Mouse (Mus musculus): ENCODE data around the gene Bag2.
A peak's percentile ranks its signal among the peaks of the same experiment; 100 is the strongest.
"Not testable (repeated sequence)": the region's sequence is repeated elsewhere in the genome, so short reads cannot be mapped to it uniquely, and the experiment has no call there.

The Bag2 gene

DNA sequence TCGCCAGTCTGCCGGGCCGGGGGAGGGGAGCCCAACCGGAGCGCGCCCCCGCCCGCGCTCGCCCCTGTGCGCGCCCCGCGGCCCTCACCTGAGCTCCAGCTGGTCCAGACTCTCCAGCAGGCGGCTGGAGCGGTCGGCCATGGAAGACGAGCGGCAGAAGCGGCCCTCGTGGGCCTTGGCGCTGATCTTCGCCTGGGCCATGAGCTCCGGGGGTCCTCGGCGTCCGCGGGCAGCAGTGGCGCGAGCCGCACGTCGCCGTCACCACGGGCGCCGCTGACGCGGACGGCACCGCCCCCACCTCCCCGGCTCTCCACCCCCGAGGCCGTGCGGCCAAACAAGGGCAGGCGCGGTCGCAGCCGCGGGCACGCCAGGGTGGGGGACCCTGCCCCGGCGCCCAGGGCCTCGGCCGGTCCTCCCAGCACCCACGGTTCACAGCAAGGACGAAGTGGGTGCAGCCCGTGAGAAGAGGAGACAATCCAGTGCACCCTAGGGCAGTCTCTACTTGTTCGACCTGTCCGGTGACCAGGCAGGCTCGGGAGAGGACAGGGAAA is at the start of gene Bag2:
Gene Bag2 (minus strand): TSS at position 305 of the 551 bp plus-strand sequence.
- DNase-seq: peak; percentile 53 to 75

DNA sequence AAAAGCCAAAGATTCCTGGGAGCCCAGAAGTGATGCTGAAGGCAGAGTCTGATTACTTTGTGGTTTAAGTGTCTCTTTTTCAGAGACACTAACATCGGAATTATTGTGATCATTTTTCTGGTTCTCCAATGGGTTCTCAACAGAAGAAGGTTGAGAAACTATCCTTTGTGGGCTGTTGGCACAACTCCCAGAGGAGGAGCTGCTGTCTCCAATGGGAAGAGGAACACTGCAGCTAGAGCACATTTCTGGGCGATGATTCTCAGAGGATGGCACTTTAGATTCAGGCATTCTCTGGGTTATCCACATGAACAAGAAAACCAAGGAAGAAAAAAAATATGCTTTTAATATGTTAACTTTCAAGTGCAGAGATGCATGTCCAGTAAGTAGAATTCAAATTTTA is 45.7 kb upstream of the Bag2 start:
- no peak for DNase-seq

DNA sequence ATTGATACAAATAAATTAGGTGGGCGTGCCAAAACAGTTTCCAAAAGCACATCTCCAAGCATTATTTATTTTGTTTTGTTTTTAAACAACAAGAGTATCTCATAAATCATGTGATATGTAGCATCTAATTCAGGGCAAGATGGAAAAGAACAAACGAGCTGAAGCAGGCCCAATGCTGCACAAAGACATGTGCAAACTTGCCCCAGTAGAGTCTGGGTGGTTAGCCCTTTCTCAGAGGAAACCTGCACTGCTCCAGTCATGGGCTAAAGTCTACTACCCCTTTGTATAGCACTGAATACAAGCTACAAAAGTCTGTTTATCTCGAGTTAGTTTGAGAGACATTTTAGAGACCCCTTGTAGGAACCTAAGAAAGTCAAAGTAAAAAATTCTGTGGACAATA is 42.0 kb upstream of the Bag2 start:
- DNase-seq: no peak

DNA sequence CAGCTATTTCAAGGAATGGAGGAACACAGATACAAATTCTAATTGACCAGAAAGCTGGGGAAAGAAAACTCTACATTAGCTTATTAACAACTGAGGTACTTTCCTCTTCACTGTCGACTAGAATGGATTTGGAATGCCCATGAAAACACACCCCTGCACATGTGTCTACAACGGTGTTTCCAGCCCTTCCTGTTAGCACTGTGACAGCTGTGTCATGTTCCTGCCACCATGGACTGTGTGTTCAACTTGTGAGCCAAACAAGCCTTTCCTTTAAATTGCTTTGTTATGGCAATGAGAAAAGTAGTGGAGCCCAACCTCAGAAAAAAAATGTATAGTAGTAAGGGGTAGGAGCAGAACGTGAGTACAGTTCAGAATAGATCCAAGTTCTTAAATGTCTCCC is 30.9 kb upstream of the Bag2 start:
- DNase-seq: no peak

DNA sequence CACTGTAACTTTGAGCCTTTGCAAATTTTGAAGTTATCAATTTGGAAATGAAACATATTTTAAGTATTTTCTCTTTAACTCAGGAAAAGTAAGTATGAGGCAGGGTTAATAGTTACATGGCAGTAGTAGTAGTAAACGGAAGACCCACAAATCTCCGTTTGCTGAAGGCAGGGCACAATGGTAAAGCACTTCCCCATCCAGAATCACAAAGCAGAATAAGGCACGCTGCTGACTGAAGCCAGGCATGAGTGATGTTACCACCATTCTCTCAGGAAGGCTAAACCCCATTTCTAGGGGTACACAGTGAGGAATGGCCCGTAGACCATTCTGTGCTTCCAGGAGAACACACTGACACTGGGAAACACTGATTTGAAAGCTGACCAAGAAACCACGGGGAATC is 30.5 kb upstream of the Bag2 start:
- DNase-seq: no peak

DNA sequence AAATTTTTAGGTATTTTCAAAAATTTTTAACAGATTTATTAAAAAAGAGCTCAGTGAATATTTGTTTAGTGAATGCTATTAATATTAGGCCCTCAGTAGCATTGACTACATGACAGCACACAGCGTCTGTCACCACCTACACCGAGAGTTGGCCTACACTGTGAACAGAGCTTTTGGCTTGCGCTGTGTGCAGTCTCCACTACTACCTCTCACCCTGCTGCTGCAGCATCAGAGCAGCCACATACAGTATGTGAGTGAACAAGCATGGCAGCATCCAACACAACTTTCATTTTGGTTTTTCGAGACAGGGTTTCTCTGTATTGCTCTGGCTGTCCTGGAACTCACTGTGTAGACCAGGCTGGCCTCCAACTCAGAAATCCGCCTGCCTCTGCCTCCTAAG is 27.0 kb upstream of the Bag2 start:
- no peak for DNase-seq

DNA sequence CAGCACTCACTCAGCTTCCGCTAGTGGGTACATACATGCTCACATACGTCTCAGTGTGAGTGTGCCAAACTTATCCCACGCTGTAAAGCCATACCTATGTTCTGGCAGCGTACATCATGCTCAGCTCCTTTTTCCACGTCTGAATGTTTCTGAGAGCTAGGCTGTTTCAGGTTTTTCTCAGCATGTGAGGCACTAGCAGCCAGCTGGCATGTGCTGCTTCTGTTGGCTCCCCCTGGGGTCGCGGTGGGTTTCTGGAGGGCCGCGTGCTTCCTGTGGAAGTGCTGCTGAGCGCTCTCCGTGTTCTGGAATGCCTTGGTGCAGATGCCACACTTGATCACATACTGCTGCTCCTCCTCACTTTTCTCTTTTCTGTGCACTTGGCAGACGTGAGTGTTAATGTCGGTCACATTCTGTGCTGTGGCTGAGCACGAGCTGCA is 18.6 kb upstream of the Bag2 start:
- no peak for DNase-seq

DNA sequence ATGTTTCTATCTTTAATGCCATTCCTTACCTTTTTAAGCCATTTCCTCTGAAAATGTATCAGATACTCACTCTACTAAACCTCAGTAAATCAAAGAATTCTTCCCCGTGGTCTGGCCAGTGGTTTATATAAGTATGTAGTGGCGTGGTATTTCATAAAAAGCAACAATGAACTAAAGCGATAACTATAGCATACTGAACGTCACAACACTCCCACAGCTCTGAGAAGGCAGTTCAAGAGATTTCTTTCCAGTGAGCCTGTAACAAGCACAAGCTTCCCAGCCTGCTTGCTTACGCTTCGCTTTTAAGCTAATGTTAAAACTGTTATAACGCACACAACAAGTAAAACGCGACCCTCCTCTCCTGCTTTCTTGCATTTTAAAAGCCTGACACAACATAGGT is 14.5 kb upstream of the Bag2 start:
- DNase-seq: no peak

DNA sequence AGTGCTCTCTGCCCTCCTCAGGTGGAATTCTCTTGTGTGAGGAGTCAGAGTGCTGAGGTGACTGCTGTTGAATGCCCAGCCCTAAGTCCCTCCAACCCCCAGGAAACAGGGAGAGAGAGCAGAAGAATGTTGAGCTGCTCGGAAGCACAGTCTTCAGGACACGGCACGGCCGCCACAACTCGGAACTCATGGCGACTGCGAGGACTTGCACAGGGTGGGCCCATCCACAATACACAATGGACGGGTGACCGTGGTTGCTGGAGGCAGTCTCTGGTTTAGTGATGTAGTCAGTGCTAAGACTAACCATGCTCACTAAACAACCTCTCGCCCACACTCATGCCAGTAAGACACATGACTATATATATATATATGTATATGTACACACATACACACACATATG is 14.0 kb upstream of the Bag2 start:
- DNase-seq: no peak

DNA sequence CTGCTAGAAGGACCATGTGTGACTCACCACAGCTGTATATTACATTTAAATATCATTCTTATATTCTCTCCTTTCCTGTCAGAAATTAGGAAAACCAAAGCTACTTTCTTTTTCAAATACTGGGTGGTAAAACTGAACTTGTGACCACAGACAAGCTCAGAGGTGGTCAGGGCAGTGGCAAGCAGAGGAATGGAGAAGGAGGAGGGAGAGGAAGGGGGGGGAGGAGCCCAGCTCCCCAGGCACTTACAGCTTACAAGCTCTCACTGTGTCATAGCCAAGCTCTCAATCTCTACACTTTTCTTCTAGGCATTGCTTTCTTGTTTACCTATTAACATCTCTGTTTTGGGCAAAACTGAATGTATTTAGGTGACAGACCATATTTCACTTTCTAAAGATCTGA is 11.2 kb upstream of the Bag2 start:
- DNase-seq: no peak

DNA sequence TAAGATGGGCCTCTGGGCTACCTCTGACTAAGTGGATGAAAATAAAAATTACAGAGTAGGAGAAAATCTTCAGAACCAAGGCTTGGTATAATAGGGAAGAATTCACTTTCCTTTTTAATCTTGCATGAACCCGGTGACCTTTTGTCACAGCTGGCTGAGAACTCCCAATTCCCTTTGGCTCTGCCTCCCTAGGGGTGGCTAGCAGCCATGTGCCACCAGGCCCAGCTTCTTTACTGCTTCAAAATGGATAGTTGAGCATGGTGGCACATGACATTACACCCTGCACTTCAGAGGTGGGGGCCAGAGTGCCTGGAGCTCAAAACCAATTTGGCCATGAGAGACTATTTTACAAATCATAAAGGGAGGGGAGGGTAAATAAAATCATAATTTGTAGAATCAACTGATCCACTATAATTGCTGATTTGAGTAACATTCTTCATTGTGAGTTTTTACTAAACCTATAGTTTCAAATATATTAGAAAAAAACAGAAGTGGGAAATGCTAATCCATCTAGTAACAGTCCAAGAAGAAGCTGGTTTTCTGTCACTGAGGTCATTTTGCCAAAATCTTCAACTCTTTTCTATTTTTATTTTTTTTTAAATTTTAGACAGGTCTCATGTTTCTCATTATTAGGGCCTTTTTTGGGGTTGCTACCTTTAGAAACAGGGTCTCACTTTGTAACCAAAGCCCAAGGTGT is 10.6 kb upstream of the Bag2 start:
- DNase-seq: no peak

DNA sequence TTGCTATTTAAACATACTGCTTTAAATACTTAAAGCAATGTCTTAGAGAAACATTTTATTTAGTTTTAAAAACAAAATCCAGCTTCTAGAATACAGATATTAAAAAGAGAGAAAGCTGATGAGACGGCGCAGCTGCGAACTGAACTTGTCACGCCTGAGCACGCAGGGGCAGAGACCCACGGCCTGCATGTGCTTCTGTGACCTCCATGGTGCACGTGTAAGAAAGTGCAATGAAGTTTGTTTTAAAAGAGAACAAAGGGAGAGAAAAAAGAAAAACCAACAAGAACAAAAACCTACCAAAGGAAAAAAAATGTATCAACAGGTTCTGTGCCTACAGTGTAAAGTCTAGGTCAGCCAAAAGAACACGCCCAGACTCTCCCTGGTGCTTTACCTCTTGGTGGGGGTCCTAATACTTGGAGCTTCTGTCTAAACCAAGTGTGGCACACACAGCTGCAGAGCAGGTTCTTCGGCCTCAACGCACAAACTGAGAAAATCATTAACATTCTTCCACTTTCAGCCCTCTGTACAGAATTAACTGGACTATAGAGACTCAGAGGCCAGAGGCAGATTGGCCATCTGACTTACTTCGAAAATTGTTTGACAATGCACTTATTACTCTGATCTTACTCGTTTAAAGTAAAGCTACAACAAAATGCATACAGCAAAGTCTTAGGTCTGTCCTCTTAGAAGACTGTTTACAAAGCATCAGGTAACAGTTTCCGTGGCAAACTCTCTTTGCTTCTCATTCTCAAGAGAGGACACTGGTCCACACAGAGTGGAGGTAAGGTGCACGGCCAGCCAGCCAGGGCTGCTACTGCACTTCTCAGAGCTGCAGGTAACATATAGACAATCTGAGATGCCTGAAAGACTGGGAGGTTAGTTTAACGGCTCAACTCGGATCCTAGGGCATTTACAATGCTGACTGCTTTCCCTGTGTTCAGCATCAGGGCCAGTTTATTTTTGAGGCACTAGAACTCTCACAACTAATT is 9.2 kb upstream of the Bag2 start:
- no peak for DNase-seq

DNA sequence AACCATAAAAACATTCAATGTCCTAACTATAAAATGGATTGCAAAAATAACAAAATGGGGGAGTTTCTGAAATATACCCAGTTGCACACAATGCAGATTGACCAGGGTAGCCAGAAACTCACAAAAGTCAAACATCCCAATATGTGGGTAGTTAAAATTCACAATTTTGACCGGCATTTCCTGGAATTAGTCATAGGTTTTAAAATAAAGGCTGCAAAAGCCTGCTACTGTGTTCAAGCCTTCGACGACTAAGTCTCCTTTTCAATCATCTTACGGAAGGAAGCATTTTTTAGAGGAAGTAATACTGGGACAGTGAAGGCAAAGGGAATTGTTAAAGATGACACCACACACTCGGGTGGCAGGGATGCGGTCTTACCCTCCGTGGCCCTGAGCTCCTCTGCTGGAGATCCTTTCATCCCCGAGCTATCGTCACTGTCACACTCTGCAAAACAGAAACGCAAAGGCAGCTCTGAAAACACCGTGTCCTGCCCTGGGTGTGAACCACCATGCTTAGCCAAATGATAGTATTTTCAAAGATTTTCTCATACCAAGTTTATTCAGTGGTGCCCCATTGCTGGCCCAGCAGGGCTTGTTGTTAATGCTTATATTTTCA is 8.0 kb upstream of the Bag2 start:
- DNase-seq: no peak

DNA sequence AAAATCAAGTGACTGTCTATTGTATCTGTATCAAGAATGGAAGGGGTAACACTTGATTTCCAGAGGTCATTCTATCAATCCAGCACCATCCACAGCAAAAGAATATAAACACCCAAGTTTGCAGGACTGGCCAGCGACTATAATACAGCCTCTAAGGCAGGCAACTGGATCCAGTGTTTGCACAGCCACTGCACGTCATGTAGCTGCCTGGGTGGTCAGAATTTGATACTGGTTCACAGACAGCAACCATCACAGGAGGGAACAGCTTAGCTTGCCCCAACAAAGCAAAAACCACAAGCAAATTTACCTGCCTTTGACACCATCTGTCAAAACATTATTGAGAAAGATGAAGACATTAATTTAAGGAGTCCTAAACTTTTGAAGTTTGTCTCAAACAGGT is 6.2 kb upstream of the Bag2 start:
- DNase-seq: no peak

DNA sequence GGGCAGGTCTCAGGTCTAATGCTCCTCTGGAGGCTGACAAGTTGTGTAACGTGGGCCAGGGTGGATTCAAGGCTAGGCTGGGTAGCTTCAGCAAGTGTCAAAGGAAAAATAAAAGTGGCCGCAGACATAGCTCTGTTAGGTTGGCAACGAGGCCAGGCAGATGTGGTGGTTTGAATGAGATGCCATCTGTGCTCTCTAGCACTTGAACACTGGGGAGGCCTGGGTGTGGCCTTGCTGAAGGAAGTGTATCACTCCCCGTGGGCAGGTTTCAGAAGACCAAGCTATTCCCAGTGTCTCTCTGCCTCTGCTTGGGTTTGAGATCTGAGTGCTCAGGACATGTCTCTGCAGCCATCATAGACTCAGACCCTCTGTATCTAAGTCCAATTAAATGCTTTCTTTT is 893 bp upstream of the Bag2 start:
- no peak for DNase-seq

DNA sequence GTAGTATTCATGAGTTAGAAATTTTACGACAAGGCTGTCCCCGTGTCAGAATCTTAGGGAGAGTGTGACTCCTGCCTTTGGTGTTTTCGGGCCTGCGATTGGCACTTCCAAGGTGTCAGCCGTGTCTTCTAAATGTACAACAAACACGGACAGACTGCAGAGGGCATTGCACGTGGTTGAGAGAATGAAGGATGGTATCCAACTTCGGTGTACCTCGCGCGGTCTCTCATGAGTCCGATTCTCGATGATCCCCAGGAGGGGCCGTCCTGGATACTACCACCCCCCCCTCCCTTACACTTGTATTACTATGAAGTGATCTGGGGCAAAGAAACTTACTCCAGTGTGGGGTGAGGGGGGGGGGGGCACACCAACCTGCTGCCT is 572 bp downstream of the Bag2 start:
- DNase-seq: peak in 1 of 2 experiments; percentile 21

DNA sequence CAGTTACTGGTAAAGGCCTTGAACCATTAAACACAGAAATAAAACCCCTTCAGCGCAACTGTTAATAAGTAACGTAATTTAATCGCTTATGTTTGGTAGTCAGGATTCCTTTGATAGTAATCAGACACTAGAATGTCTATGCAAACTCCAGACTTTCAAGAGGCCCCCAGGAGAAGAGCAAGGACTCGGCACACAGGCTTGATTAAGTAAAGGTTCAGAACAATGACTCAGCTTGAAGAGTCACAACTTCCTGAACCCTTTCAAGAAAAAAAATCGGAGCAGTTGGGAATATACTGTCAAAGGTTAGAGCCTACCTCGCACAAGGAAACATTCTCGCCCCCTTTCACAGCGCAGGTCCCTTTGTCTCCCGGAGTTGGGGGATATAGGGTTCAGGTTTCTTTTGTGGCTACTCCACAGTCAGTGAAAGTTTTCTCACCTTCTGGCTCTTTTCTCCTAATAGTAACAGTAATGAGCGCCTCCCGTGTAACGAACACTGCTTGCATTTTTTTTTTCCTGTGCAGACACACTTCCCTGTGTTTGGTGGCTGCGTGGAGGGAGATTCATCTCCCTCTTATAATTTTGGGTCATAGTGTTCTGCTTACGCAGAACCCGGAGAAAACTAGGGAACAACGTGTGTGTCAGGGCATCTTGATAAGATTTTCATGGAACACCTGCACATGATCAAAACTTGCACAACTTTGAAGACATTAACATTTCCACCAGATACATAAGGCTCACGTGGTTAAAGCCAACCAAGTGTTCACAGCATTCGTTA is 1.1 kb downstream of the Bag2 start:
- DNase-seq: no peak

DNA sequence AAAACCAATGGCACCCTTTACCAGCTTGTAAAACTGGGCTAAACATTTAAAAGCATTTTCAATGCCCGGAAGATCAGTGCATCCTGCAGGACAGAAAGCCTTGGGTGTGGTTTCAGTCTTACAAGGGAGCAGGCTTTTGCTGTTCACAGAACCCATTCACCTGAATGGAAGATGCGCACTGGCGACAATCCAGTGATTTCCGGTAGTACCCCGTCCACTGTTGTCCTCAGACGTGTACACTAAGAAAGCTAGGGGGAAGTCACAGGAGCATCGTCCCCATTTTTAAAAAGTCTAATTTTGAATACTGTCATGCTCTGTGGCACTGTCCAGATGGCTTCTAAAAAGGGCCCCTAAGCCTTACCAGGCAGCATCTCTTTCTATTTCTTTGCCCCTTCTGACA is 1.8 kb downstream of the Bag2 start:
- DNase-seq: no peak

DNA sequence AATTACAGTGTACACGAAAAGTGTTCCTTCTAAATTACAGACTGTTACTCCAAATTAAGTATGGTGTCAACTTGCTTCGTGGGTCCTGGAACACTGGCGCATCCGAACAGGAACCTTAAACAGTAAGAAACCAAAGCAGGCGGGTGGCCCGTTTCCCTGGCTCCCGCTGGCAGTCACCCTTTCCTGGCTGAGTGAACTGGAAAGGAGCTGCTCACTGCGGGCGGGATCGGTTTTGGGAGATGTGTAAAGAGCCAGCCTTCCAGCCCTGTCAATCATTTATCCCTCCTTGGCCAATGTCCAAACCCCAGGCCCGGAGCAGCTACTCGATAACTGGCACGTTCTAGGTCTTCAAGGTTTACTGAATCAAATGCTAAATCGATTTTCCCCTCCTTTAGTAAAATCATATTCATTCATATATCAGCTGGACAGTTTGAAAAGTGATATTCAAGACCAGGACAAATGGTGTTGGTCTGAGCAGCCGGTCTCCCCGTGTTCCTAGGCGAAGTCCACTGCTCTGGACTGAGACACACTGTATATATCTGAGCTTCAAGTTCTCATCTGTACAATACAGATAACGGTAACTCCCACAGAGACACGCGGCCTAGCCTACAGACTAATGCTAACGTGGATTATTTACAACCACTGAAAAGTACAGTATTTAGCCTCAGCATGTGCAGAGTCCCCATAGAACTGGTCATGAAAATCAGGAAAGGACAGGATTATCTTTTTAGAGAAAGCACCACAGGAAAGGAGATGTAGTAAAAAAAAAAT is 2.4 kb downstream of the Bag2 start:
- DNase-seq: peak; percentile 83 to 89

DNA sequence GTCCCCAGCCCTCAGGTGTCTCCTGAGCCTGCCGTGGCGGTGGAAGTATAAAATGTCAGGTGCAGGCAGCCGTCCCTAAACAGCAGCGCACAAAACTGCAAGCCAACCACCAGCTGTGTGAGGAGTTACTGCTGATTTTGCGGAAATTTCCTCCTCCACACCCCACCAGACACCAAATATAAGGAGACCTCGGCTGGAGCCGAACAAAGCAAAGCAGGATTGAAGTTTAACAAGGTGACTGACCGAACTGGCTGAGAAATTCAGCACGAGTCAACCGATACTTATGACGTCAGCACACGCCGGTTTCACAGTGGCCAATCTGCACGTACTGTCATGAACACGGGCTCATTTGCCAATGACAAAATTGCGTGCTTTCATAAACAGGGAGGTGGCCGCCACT is 3.5 kb downstream of the Bag2 start:
- peak; percentile 46 to 77 for DNase-seq

DNA sequence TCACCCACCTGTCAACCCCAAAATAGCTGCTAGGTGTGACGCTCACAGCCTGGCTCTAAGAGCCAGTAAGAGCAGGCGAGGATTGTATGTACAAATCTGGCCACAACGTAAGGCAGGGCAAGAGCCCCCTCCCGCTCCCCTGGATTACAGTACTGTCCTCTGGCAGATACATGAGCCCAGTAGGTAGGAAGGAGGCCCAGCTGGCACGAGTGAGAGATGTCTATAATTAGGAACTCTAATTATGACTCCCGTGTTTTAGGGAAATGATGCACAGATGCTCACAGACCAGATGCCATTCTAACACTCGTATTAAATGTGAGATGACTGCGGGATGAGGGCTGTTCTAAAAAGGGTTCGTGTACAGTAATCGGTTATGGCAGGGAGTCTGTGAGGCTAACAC is 6.3 kb downstream of the Bag2 start:
- DNase-seq: no peak

DNA sequence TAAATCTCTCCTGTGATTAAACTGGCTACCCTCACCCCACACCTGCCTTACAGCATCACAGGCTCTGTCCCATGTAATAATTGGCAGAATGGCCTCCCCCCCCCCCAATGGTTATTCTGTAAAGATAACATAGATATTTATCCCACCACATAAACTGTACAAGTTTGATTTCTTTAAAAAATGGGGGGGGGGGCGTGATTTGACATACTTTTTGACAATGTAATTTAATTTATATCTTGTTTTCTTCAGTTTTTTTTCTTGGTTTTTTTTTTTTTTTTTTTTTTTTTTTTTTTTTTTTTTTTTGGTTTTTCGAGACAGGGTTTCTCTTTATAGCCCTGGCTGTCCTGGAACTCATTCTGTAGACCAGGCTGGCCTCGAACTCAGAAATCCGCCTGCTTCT is 7.9 kb downstream of the Bag2 start:
- DNase-seq: not testable (repeated sequence)
